Mouse (Mus musculus) kidney, adult 2 months (tissue): ENCODE data around the gene Lilra6.
"Not testable (repeated sequence)": the region's sequence is repeated elsewhere in the genome, so short reads cannot be mapped to it uniquely, and the experiment has no call there.

Source experiments
- CTCF ChIP-seq: fragments of 200-500 bp; conservative IDR thresholded peaks from 2 replicates; pipeline ENCODE4 v1.5.1; 2011; ENCODE audit warnings: low read depth, mild to moderate bottlenecking, control low read depth, low read length, moderate library complexity, mixed read lengths; ENCODE audit not compliant: insufficient read depth, insufficient read length
- POLR2A ChIP-seq: fragments of 200-500 bp; IDR thresholded peaks from one replicate; pipeline ENCODE4 v1.6.1; 2011; ENCODE audit warnings: low read depth, low read length, control low read depth

DNA sequence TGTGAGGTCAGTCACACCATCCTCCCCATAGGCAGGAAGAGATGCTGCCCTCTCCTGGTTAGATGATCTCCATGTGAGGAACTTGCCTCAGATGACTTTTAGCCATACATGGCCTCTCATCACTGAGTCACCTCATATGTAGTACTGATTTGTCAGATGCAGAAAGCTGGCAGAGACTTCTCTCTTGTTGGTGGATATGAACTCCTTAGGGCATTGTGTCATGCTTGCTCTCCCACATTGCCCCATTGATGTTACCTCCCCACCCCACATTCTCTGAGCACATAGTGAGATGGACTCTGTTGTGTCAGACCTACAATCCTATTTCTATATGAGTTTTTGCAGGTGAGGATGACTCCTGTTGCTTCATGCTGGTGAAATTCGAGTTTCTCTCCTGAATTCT, 40.3 kb downstream of the Lilra6 start:
- TF ChIP-seq CTCF, POLR2A: not testable (repeated sequence)
